Mouse (Mus musculus) hindbrain, embryonic 14.5 days (tissue): ENCODE measurements around the gene Krt7. TPM values are rescaled to one million over a fixed set of nuclear protein-coding genes. Genes with fewer than 3 reads are reported as not detected.

Experiments used
- ATAC-seq: fragments of 200-750 bp; cut with Nextera tagmentation; 2 replicates; pipeline ENCODE4 v1.8.0; 2017; ENCODE audit warnings: moderate number of reproducible peaks, mild to moderate bottlenecking, moderate TSS enrichment, moderate library complexity; ENCODE audit not compliant: low FRiP score
- DNase-seq: peaks from one replicate; pipeline ENCODE4 v3.0.0-alpha.2; 2015; ENCODE audit warnings: low spot score
- H3K27ac ChIP-seq: fragments of 300-500 bp; sonication (generic); 2 replicates; pipeline ENCODE4 v1.5.1; 2014; ENCODE audit warnings: mild to moderate bottlenecking, moderate library complexity
- H3K27me3 ChIP-seq: fragments of 300-500 bp; sonication (generic); 2 replicates; pipeline ENCODE4 v1.6.1; 2014; ENCODE audit warnings: mild to moderate bottlenecking, low read length, mixed read lengths; ENCODE audit not compliant: control insufficient read depth, insufficient read depth
- H3K36me3 ChIP-seq: fragments of 300-500 bp; sonication (generic); replicated peaks from 2 replicates; pipeline ENCODE4 v1.6.1; 2014; ENCODE audit not compliant: control insufficient read depth, insufficient read depth
- H3K4me1 ChIP-seq: fragments of 300-500 bp; sonication (generic); replicated peaks from 2 replicates; pipeline ENCODE4 v1.6.1; 2014; ENCODE audit warnings: antibody characterized with exemption, low read length, mixed read lengths; ENCODE audit not compliant: control insufficient read depth, insufficient read depth
- H3K4me2 ChIP-seq: fragments of 300-500 bp; sonication (generic); replicated peaks from 2 replicates; pipeline ENCODE4 v1.6.1; 2014; ENCODE audit warnings: mild to moderate bottlenecking, moderate library complexity
- H3K4me3 ChIP-seq: fragments of 300-500 bp; sonication (generic); replicated peaks from 2 replicates; pipeline ENCODE4 v1.5.1; 2014; ENCODE audit warnings: mild to moderate bottlenecking, low read length
- H3K9ac ChIP-seq: fragments of 300-500 bp; sonication (generic); 2 replicates; pipeline ENCODE4 v1.6.1; 2014
- H3K9me3 ChIP-seq: fragments of 300-500 bp; sonication (generic); 2 replicates; pipeline ENCODE4 v1.6.1; 2016; ENCODE audit warnings: low read length; ENCODE audit not compliant: control insufficient read depth
- WGBS: fragments of 180-500 bp; shearing (Covaris S2); extraction: QIAGEN DNeasy Blood & Tissue Kit; methylation state at CpG from one replicate; pipeline ENCODE4 v1.1.7; 2014; 5-methylcytosine and 5-hydroxymethylcytosine counted together
- polyA plus RNA-seq: library from polyadenylated mRNA; unstranded; fragments of >200 nt; fragmentation: Nextera tagmentation; extraction: Ambion mirVana; gene quantifications from 2 replicates; pipeline ENCODE4 v1.2.1, GENCODE M21; 2014

Krt7 gene
- polyA plus RNA-seq, 1 experiment from 2014 or later = 1.5 TPM

DNA sequence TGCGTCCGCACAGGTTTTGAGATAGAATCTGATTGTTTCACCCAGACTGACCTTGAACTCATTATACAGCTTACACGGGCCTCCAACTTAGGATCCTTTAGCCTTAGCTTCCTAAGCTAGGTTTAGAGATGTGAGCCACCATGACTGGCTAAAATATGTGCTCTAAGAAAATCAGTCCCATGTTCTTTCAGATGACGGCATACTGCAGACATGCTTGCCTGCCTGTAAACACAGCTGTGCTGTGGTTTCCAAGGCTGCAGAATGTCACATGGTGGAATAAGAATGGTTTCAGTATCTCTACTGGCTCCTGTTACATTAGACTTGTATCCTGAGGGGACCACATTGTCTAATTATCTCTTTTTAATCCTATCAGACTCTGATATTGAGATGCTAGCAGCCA is 8.1 kb downstream of the Krt7 start:
- no peaks in the 10 kb centered on the region for H3K4me1 ChIP-seq
- no peak overlapping the region for H3K27ac ChIP-seq
- H3K36me3 ChIP-seq = no peaks in the 10 kb centered on the region
- H3K27me3 ChIP-seq = 0 out of 2 replicates have a peak, but pooled peaks cover 1% of the 10 kb centered on the region
- H3K4me2 ChIP-seq = no peak overlapping the region
- no peak for ATAC-seq
- WGBS = 79% methylated on average over 4 of the region's 4 CpGs
- no peak overlapping the region for H3K9ac ChIP-seq
- no peak for DNase-seq
- no peaks in the 10 kb centered on the region for H3K9me3 ChIP-seq
- H3K4me3 ChIP-seq = no peak overlapping the region

DNA sequence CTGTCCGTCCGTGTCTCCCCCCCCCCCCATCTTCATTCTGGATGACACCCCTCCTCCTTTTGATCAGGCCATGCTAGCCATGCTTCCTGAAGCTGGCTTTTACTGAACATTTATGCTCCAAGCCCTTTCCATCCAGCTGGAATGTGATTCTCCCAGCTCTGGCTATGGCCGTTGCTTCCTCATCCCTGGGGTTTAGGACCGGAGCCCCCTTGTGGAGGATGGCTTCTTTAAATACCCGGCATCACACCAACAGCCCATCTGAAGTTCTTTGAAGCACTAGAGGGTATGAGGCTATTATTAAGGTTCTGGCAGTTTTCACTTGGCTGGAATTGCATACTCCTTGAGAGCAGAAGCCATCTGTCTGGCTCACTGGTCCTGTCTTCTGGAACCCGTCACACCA is 10.1 kb downstream of the Krt7 start:
- no peak overlapping the region for H3K27ac ChIP-seq
- no peaks in the 10 kb centered on the region for H3K4me1 ChIP-seq
- H3K9me3 ChIP-seq = no peaks in the 10 kb centered on the region
- no peak overlapping the region for H3K4me2 ChIP-seq
- no peaks in the 10 kb centered on the region for H3K36me3 ChIP-seq
- H3K4me3 ChIP-seq = no peak overlapping the region
- ATAC-seq (no peak), DNase-seq (no peak)
- no peaks in the 10 kb centered on the region for H3K27me3 ChIP-seq
- WGBS = 61% methylated on average over 5 of the region's 6 CpGs
- no peak overlapping the region for H3K9ac ChIP-seq

- Histone ChIP-seq H3K27me3 (no peaks in the 10 kb centered on the region), H3K9ac (no peak overlapping the region), H3K36me3 (no peaks in the 10 kb centered on the region), H3K4me3 (no peak overlapping the region), H3K4me1 (no peaks in the 10 kb centered on the region), H3K9me3 (no peaks in the 10 kb centered on the region), H3K4me2 (no peak overlapping the region), H3K27ac (no peak overlapping the region)
- no peak for ATAC-seq
- DNase-seq = no peak
- 32% methylated on average over 5 of the region's 5 CpGs for WGBS
Measured at GRCm38 (mm10) chr15:101424914-101425313, 14.1 kb downstream of the Krt7 start.

- Histone ChIP-seq H3K4me3 (no peak overlapping the region), H3K9me3 (no peaks in the 10 kb centered on the region), H3K36me3 (no peaks in the 10 kb centered on the region), H3K27ac (no peak overlapping the region), H3K9ac (no peak overlapping the region), H3K27me3 (peaks cover 30% of the 10 kb centered on the region), H3K4me2 (no peak overlapping the region), H3K4me1 (0 out of 2 replicates have a peak, but pooled peaks cover 5% of the 10 kb centered on the region)
- WGBS = 91% methylated on average over 5 of the region's 7 CpGs
- DNase-seq (no peak), ATAC-seq (no peak)
Measured at GRCm38 (mm10) chr15:101436611-101437010, 25.8 kb downstream of the Krt7 start.

GRCm38 (mm10) chr15:101438555-101438954 is 27.7 kb downstream of the Krt7 start, which contains the start of gene Krt87:
Krt87 (minus strand) TSS chr15:101438804.
- peaks cover 30% of the 10 kb centered on the region for H3K27me3 ChIP-seq
- 2% methylated on average over 32 of the region's 34 CpGs for WGBS
- DNase-seq = no peak
- H3K4me3 ChIP-seq = peak within 1 kb of the TSS; percentile 34
- 0 out of 2 replicates have a peak, but pooled peaks cover 5% of the 10 kb centered on the region for H3K4me1 ChIP-seq
- ATAC-seq = no peak; the same call in 1 of the 2 replicates
- H3K27ac ChIP-seq = no peak within 1 kb of the TSS
- peak within 1 kb of the TSS; percentile 63 for H3K9ac ChIP-seq
- no peaks in the 10 kb centered on the region for H3K9me3 ChIP-seq
- H3K36me3 ChIP-seq = no peaks in the 10 kb centered on the region
- H3K4me2 ChIP-seq = peak within 1 kb of the TSS; percentile 72

- Histone ChIP-seq H3K4me2 (no peak overlapping the region), H3K4me1 (0 out of 2 replicates have a peak, but pooled peaks cover 5% of the 10 kb centered on the region), H3K9me3 (no peaks in the 10 kb centered on the region), H3K9ac (no peak overlapping the region), H3K36me3 (no peaks in the 10 kb centered on the region), H3K27me3 (peaks cover 30% of the 10 kb centered on the region), H3K27ac (no peak overlapping the region), H3K4me3 (no peak overlapping the region)
- 87% methylated on average over 4 of the region's 4 CpGs for WGBS
- no peak for ATAC-seq
- no peak for DNase-seq
Measured at GRCm38 (mm10) chr15:101440837-101441236, 30.0 kb downstream of the Krt7 start.

- Histone ChIP-seq H3K27ac (no peak overlapping the region), H3K4me3 (no peak overlapping the region), H3K9me3 (no peaks in the 10 kb centered on the region), H3K36me3 (no peaks in the 10 kb centered on the region), H3K4me1 (no peaks in the 10 kb centered on the region), H3K9ac (no peak overlapping the region), H3K27me3 (no peaks in the 10 kb centered on the region), H3K4me2 (no peak overlapping the region)
- ATAC-seq (no peak), DNase-seq (no peak)
- 75% methylated on average over 11 of the region's 11 CpGs for WGBS
Measured at GRCm38 (mm10) chr15:101446572-101446971, 35.7 kb downstream of the Krt7 start.

- no peaks in the 10 kb centered on the region for H3K4me1 ChIP-seq
- H3K9me3 ChIP-seq = no peaks in the 10 kb centered on the region
- H3K9ac ChIP-seq = no peak within 1 kb of the TSS
- H3K36me3 ChIP-seq = no peaks in the 10 kb centered on the region
- H3K27me3 ChIP-seq = no peaks in the 10 kb centered on the region
- ATAC-seq (no peak), DNase-seq (no peak)
- WGBS = 66% methylated on average over 2 of the region's 2 CpGs
- H3K4me3 ChIP-seq = no peak within 1 kb of the TSS
- H3K27ac ChIP-seq = no peak within 1 kb of the TSS
- H3K4me2 ChIP-seq = no peak within 1 kb of the TSS
Measured at GRCm38 (mm10) chr15:101447444-101447843, 36.6 kb downstream of the Krt7 start, which contains the start of gene Krt88. Krt88 (plus strand) TSS chr15:101447744.

DNA sequence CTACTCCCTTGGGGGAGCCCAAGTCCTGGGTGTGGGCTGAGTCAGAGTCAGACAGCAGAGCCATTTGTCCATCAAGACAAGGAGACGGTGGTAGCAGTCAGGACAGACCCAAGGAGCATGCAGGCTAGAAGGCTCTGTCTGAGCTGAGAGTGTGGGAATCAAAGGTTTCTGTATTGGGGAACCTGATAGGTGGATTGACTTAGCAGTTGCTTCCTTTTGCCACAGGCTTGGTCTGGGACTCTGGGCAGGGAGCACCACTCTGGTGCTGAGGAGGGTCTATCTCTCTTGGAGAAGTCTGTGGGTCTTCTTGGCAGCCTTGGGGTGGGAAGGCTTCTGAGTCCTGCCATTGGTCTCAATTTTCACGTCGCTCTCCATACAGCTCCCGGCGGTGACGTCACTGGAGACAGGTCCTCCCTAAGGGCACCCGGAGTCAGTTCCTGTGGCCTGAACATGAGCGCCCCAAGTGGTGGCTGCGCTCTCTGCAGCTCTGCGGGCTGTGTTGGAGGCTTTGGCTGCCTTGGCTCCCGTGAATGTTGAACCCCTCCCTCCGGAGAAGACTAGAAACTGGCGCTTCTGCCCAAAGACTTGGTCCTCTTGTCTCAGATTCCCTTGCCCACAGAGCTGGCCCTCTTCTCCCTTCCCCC is 42.4 kb downstream of the Krt7 start:
- no peak overlapping the region for H3K4me2 ChIP-seq
- 0 out of 2 replicates have a peak, but pooled peaks cover 8% of the 10 kb centered on the region for H3K9me3 ChIP-seq
- DNase-seq (peak; percentile 61), ATAC-seq (peak; percentile 64; the same call in 1 of the 2 replicates)
- H3K4me1 ChIP-seq = no peaks in the 10 kb centered on the region
- WGBS = 8% methylated on average over 13 of the region's 13 CpGs
- H3K36me3 ChIP-seq = no peaks in the 10 kb centered on the region
- no peak overlapping the region for H3K27ac ChIP-seq
- no peak overlapping the region for H3K9ac ChIP-seq
- H3K4me3 ChIP-seq = no peak overlapping the region
- no peaks in the 10 kb centered on the region for H3K27me3 ChIP-seq
